Mouse (Mus musculus) MEL (cell line): ENCODE measurements around the gene Il34. TPM values are rescaled to one million over a fixed set of nuclear protein-coding genes. Genes with fewer than 3 reads are reported as not detected.

Experiments
- DNase-seq: peaks from one replicate; pipeline ENCODE4 v3.0.0; 2011; ENCODE audit warnings: low read depth, low spot score
- H3K27ac ChIP-seq: 2 replicates; pipeline ENCODE4 v1.5.1; 2012; ENCODE audit warnings: low read depth, mild to moderate bottlenecking, control low read depth, low read length, moderate library complexity; ENCODE audit not compliant: control insufficient read depth
- H3K27me3 ChIP-seq, 2 experiments: fragments of 150-350 bp in 1 of 2; sonication (generic) in 1 of 2; 2 replicates each; pipeline ENCODE4 v1.6.1; 2012; ENCODE audit warnings: low read length in 2 of 2, mild to moderate bottlenecking in 2 of 2, improper control_type of control experiment in 1 of 2, moderate library complexity in 1 of 2; ENCODE audit not compliant: insufficient read depth in 2 of 2, control insufficient read depth in 1 of 2
- H3K36me3 ChIP-seq, 2 experiments: 2 replicates each; pipeline ENCODE4 v1.6.1; 2012 to 2014; ENCODE audit warnings: low read length in 2 of 2, improper control_type of control experiment in 1 of 2, inconsistent platforms in 1 of 2, mild to moderate bottlenecking in 1 of 2; ENCODE audit not compliant: insufficient read depth in 2 of 2, control insufficient read depth in 1 of 2
- H3K4me1 ChIP-seq, 2 experiments: fragments of 150-350 bp in 1 of 2; sonication (generic) in 1 of 2; 2 replicates each; pipeline ENCODE4 v1.6.1; 2012; ENCODE audit warnings: low read length in 2 of 2, improper control_type of control experiment in 1 of 2, mild to moderate bottlenecking in 1 of 2; ENCODE audit not compliant: insufficient read depth in 2 of 2, control insufficient read depth in 1 of 2
- H3K4me3 ChIP-seq, 2 experiments: fragments of 150-350 bp in 1 of 2; sonication (generic) in 1 of 2; 2 replicates each; pipeline ENCODE4 v1.5.1; 2012; ENCODE audit warnings: low read depth in 2 of 2, low read length in 2 of 2, mild to moderate bottlenecking in 2 of 2, moderate library complexity in 2 of 2, control low read depth in 1 of 2, improper control_type of control experiment in 1 of 2; ENCODE audit not compliant: control insufficient read depth in 1 of 2, insufficient read depth in 1 of 2
- H3K79me2 ChIP-seq: 2 replicates; pipeline ENCODE4 v1.6.1; 2012; ENCODE audit warnings: mild to moderate bottlenecking, low read length, moderate library complexity; ENCODE audit not compliant: control insufficient read depth, poor library complexity, insufficient read depth
- H3K9ac ChIP-seq: 2 replicates; pipeline ENCODE4 v1.6.1; 2012; ENCODE audit warnings: low read depth, mild to moderate bottlenecking, control low read depth, low read length, moderate library complexity; ENCODE audit not compliant: control insufficient read depth, poor library complexity, severe bottlenecking
- H3K9me3 ChIP-seq: fragments of 150-350 bp; sonication (generic); replicated peaks from 2 replicates; pipeline ENCODE4 v1.6.1; 2012; ENCODE audit warnings: mild to moderate bottlenecking, low read length, improper control_type of control experiment, moderate library complexity; ENCODE audit not compliant: insufficient read depth
- CHD2 ChIP-seq: IDR thresholded peaks from 2 replicates; pipeline ENCODE4 v1.6.1; 2011; ENCODE audit warnings: low read length, improper control_type of control experiment
- CTCF ChIP-seq, 3 experiments: IDR thresholded peaks in 2 of 3; conservative IDR thresholded peaks in 1 of 3; 2 replicates each; pipeline ENCODE4 v1.5.1; 2011 to 2012; ENCODE audit warnings: low read length in 3 of 3, low read depth in 2 of 3, mild to moderate bottlenecking in 2 of 3, improper control_type of control experiment in 1 of 3, inconsistent platforms in 1 of 3, mixed read lengths in 1 of 3, moderate library complexity in 1 of 3; ENCODE audit not compliant: control insufficient read depth in 1 of 3, insufficient read depth in 1 of 3, poor library complexity in 1 of 3, severe bottlenecking in 1 of 3
- E2F4 ChIP-seq: IDR thresholded peaks from 2 replicates; pipeline ENCODE4 v1.6.1; 2011; ENCODE audit warnings: low read depth, low read length, improper control_type of control experiment, borderline replicate concordance
- ELF1 ChIP-seq: IDR thresholded peaks from 2 replicates; pipeline ENCODE4 v1.6.1; 2014; ENCODE audit warnings: low read depth, mild to moderate bottlenecking, inconsistent platforms, low read length, improper control_type of control experiment, moderate library complexity
- GABPA ChIP-seq: IDR thresholded peaks from 2 replicates; pipeline ENCODE4 v1.6.1; 2012; ENCODE audit warnings: low read depth, mild to moderate bottlenecking, inconsistent platforms, low read length, improper control_type of control experiment, moderate library complexity
- GATA1 ChIP-seq: IDR thresholded peaks from 2 replicates; pipeline ENCODE4 v1.6.1; 2011; ENCODE audit warnings: low read depth, low read length, improper control_type of control experiment
- HCFC1 ChIP-seq: IDR thresholded peaks from 2 replicates; pipeline ENCODE4 v1.6.1; 2012; ENCODE audit warnings: low read depth, mild to moderate bottlenecking, inconsistent platforms, low read length, improper control_type of control experiment, moderate library complexity
- JUND ChIP-seq: IDR thresholded peaks from 2 replicates; pipeline ENCODE4 v1.6.1; 2011; ENCODE audit warnings: low read depth, mild to moderate bottlenecking, improper control_type of control experiment, low read length
- KAT2A ChIP-seq: conservative IDR thresholded peaks from 2 replicates; pipeline ENCODE4 v1.6.1; 2012; ENCODE audit warnings: low read depth, low read length, improper control_type of control experiment, inconsistent platforms
- MAX ChIP-seq: IDR thresholded peaks from 2 replicates; pipeline ENCODE4 v1.6.1; 2011; ENCODE audit warnings: low read length, improper control_type of control experiment
- MAZ ChIP-seq: IDR thresholded peaks from 2 replicates; pipeline ENCODE4 v1.6.1; 2012; ENCODE audit warnings: low read depth, mild to moderate bottlenecking, inconsistent platforms, low read length, improper control_type of control experiment
- MEF2A ChIP-seq: IDR thresholded peaks from 2 replicates; pipeline ENCODE4 v1.6.1; 2014; ENCODE audit warnings: low read depth, mild to moderate bottlenecking, inconsistent platforms, low read length, improper control_type of control experiment; ENCODE audit not compliant: poor library complexity, insufficient replicate concordance, severe bottlenecking; ENCODE audit errors: extremely low read depth
- MXI1 ChIP-seq: IDR thresholded peaks from 2 replicates; pipeline ENCODE4 v1.6.1; 2011; ENCODE audit warnings: mild to moderate bottlenecking, low read depth, low read length, improper control_type of control experiment
- MYC ChIP-seq: IDR thresholded peaks from 2 replicates; pipeline ENCODE4 v1.6.1; 2011; ENCODE audit warnings: low read depth, mild to moderate bottlenecking, low read length, improper control_type of control experiment, moderate library complexity
- NRF1 ChIP-seq: IDR thresholded peaks from 2 replicates; pipeline ENCODE4 v1.6.1; 2014; ENCODE audit warnings: low read depth, mild to moderate bottlenecking, inconsistent platforms, low read length, improper control_type of control experiment, moderate library complexity; ENCODE audit not compliant: poor library complexity, insufficient read depth, severe bottlenecking
- RAD21 ChIP-seq: IDR thresholded peaks from 2 replicates; pipeline ENCODE4 v1.6.1; 2011; ENCODE audit warnings: mild to moderate bottlenecking, low read depth, low read length, improper control_type of control experiment
- SIN3A ChIP-seq: IDR thresholded peaks from 2 replicates; pipeline ENCODE4 v1.6.1; 2012; ENCODE audit warnings: low read length, improper control_type of control experiment, inconsistent platforms
- SMC3 ChIP-seq: IDR thresholded peaks from 2 replicates; pipeline ENCODE4 v1.6.1; 2011; ENCODE audit warnings: low read depth, low read length, improper control_type of control experiment
- TBP ChIP-seq: IDR thresholded peaks from 2 replicates; pipeline ENCODE4 v1.8.0; 2011; ENCODE audit warnings: low read depth, low read length, improper control_type of control experiment
- TCF12 ChIP-seq: IDR thresholded peaks from 2 replicates; pipeline ENCODE4 v1.6.1; 2014; ENCODE audit warnings: low read depth, mild to moderate bottlenecking, inconsistent platforms, low read length, improper control_type of control experiment, moderate library complexity
- ZKSCAN1 ChIP-seq: IDR thresholded peaks from 2 replicates; pipeline ENCODE4 v1.6.1; 2012; ENCODE audit warnings: low read depth, mild to moderate bottlenecking, inconsistent platforms, low read length, improper control_type of control experiment, moderate library complexity
- polyA plus RNA-seq, 2 experiments: library from polyadenylated mRNA; stranded (reverse) in 1 of 2; unstranded in 1 of 2; fragments of >175 nt in 1 of 2; fragments of >200 nt in 1 of 2; gene quantifications; 2 replicates each; pipeline versions ENCODE4 v1.2.1 to v1.2.4; 2012; ENCODE audit warnings: low replicate concordance in 2 of 2, low read depth in 1 of 2; ENCODE audit not compliant: insufficient read length in 2 of 2, insufficient read depth in 1 of 2, missing spikeins in 1 of 2
- total RNA-seq: library from RNA; depleted of rRNA; stranded (reverse); fragments of 300-350 nt; gene quantifications from 2 replicates; pipeline ENCODE4 v1.2.3, GENCODE M21; 2012

Il34 gene
- total and polyA plus RNA-seq, 3 experiments: 0.12 to 0.18 TPM; not detected in 1

- no peaks in the 10 kb centered on the region for H3K79me2 ChIP-seq
- no peak for DNase-seq
- no peak overlapping the region for H3K4me3 ChIP-seq
- TF ChIP-seq KAT2A: no peak
- no peak for TF ChIP-seq MAX
- TF ChIP-seq E2F4: no peak
- no peak for TF ChIP-seq JUND
- TF ChIP-seq MAZ: no peak
- TF ChIP-seq, all 39 proteins: peak for 0
- H3K27ac ChIP-seq: no peak overlapping the region
- H3K36me3 ChIP-seq: no peaks in the 10 kb centered on the region
- no peaks in the 10 kb centered on the region for H3K27me3 ChIP-seq
- no peaks in the 10 kb centered on the region for H3K9me3 ChIP-seq
- H3K4me1 ChIP-seq: no peaks in the 10 kb centered on the region
- no peak overlapping the region for H3K9ac ChIP-seq
These were observed 67.0 kb downstream of the Il34 start for GRCm38 (mm10) chr8:110738591-110739195.

- H3K27me3 ChIP-seq: no peaks in the 10 kb centered on the region
- no peaks in the 10 kb centered on the region for H3K79me2 ChIP-seq
- no peaks in the 10 kb centered on the region for H3K9me3 ChIP-seq
- no peak overlapping the region for H3K27ac ChIP-seq
- TF ChIP-seq TBP: no peak
- no peak for TF ChIP-seq MXI1
- TF ChIP-seq MAZ: no peak
- TF ChIP-seq KAT2A: no peak
- TF ChIP-seq SIN3A: no peak
- no peak for TF ChIP-seq GATA1
- TF ChIP-seq NRF1: no peak
- TF ChIP-seq SMC3: no peak
- TF ChIP-seq RAD21: no peak
- TF ChIP-seq HCFC1: no peak
- TF ChIP-seq MEF2A: no peak
- TF ChIP-seq, all 39 proteins: peak for 0
- Histone ChIP-seq H3K36me3 (no peaks in the 10 kb centered on the region), H3K9ac (no peak overlapping the region), H3K4me1 (no peaks in the 10 kb centered on the region), H3K4me3 (no peak overlapping the region)
- DNase-seq: no peak
These were observed 72.7 kb downstream of the Il34 start for GRCm38 (mm10) chr8:110733036-110733435.

- Histone ChIP-seq H3K27ac (no peak overlapping the region), H3K4me3 (no peak overlapping the region), H3K79me2 (no peaks in the 10 kb centered on the region), H3K27me3 (no peaks in the 10 kb centered on the region), H3K4me1 (no peaks in the 10 kb centered on the region), H3K36me3 (no peaks in the 10 kb centered on the region), H3K9me3 (no peaks in the 10 kb centered on the region), H3K9ac (no peak overlapping the region)
- no peak for DNase-seq
- TF ChIP-seq TBP: no peak
- TF ChIP-seq ZKSCAN1: no peak
- no peak for TF ChIP-seq GABPA
- TF ChIP-seq JUND: no peak
- TF ChIP-seq SIN3A: no peak
- no peak for TF ChIP-seq ELF1
- TF ChIP-seq MEF2A: no peak
- TF ChIP-seq MAZ: no peak
- no peak for TF ChIP-seq TCF12
- TF ChIP-seq GATA1: no peak
- no peak for TF ChIP-seq NRF1
- no peak for TF ChIP-seq CTCF (IDR thresholded peaks at IDR 0.05 in 2 of 3, conservative IDR thresholded peaks at IDR 0.05 in 1 of 3; ENCODE audit: control insufficient read depth in 1 of 3, insufficient read depth in 1 of 3, low read depth in 2 of 3, low read length in 3 of 3, poor library complexity in 1 of 3, severe bottlenecking in 1 of 3)
- TF ChIP-seq MYC: no peak
- TF ChIP-seq CHD2: no peak
These were observed 74.3 kb downstream of the Il34 start for GRCm38 (mm10) chr8:110731346-110731859.
